Mouse (Mus musculus) lung, postnatal 36 days (tissue): ENCODE measurements around the gene Papola.

ENCODE experiments used
- DNase-seq: peaks from one replicate; pipeline ENCODE4 v3.0.0; 2022; ENCODE audit warnings: mixed read lengths

Papola gene

GRCm38 (mm10) chr12:105867646-105868045, 83.2 kb downstream of the Papola start:
- DNase-seq: no peak

GRCm38 (mm10) chr12:105869242-105869641, 84.7 kb downstream of the Papola start:
- DNase-seq: no peak

- DNase-seq: no peak
Measured at GRCm38 (mm10) chr12:105869696-105870095, 85.2 kb downstream of the Papola start.

- peak; percentile 42 for DNase-seq
Measured at GRCm38 (mm10) chr12:105873283-105873682, 88.8 kb downstream of the Papola start.

GRCm38 (mm10) chr12:105875112-105875511, 90.6 kb downstream of the Papola start:
- DNase-seq: no peak

GRCm38 (mm10) chr12:105876521-105876920, 92.0 kb downstream of the Papola start:
- no peak for DNase-seq

- DNase-seq: no peak
Measured at GRCm38 (mm10) chr12:105876931-105877330, 92.4 kb downstream of the Papola start.

GRCm38 (mm10) chr12:105878746-105879145, 94.3 kb downstream of the Papola start:
- no peak for DNase-seq

- no peak for DNase-seq
Measured at GRCm38 (mm10) chr12:105883799-105884514, 99.5 kb downstream of the Papola start.

- DNase-seq: no peak
Measured at GRCm38 (mm10) chr12:105884515-105885323, 100.2 kb downstream of the Papola start.
